ENCODE assay signal across 7 mouse cellular contexts in genomic region chr4:141874601-141875460, GRCm38 (mm10). TPM values are rescaled to one million over a fixed set of nuclear protein-coding genes. Genes with fewer than 3 reads are reported as not detected.
DNase-seq lines count a peak whose midpoint lies in the region; ATAC-seq and TF ChIP-seq lines count a peak whose summit lies in the region.

Efhd2 (minus strand) TSS chr4:141874920.

- peak within 1 kb of the TSS; percentile 87 for H3K9ac ChIP-seq in midbrain, embryonic 11.5 days (ENCODE audit: low read length)

- peak within 1 kb of the TSS; percentile 94 for H3K4me3 ChIP-seq in cortical plate, adult 2 months (ENCODE audit: insufficient read depth, low read length)
- H3K4me3 ChIP-seq in midbrain, embryonic 11.5 days (ENCODE audit: low read depth, low read length), result peak within 1 kb of the TSS; percentile 75

- H3K36me3 ChIP-seq in midbrain, embryonic 11.5 days (ENCODE audit: control insufficient read depth, insufficient read depth, low read length), result no peaks in the 10 kb centered on the region

- no peaks in the 10 kb centered on the region for H3K9me3 ChIP-seq in midbrain, embryonic 11.5 days (ENCODE audit: control insufficient read depth, low read length)

- peak; percentile 96 for ATAC-seq in inflammation-experienced regulatory T-cells, adult 6 months
- ATAC-seq in midbrain, embryonic 11.5 days (ENCODE audit: low FRiP score), result peak; percentile 93

- intact Hi-C loops in gastrocnemius, postnatal 14 days (cut with DNase I; ENCODE audit: low total_unique reads), result no loop called here
- intact Hi-C loops in left cerebral cortex, postnatal 4 days (cut with DNase I), result loop anchor here (5.0 kb wide), 1 partner anchor 77 kb away; no protein-coding TSS in a partner anchor

- H3K27me3 ChIP-seq in midbrain, embryonic 11.5 days (ENCODE audit: control insufficient read depth, insufficient read depth, low read length), result no peaks in the 10 kb centered on the region

- H3K4me2 ChIP-seq in midbrain, embryonic 11.5 days, result peak within 1 kb of the TSS; percentile 87

- peaks cover 6% of the 10 kb centered on the region for H3K4me1 ChIP-seq in cortical plate, adult 2 months (ENCODE audit: control insufficient read depth, insufficient read depth, low read length)
- peaks cover 22% of the 10 kb centered on the region for H3K4me1 ChIP-seq in midbrain, embryonic 11.5 days (ENCODE audit: control insufficient read depth, insufficient read depth, low read length)

- H3K27ac ChIP-seq in cortical plate, adult 2 months (ENCODE audit: insufficient read depth, low read length), result peak within 1 kb of the TSS; percentile 95
- H3K27ac ChIP-seq in midbrain, embryonic 11.5 days (ENCODE audit: low read depth, low read length), result no peak within 1 kb of the TSS

- no peak for TF ChIP-seq CTCF in cortical plate, adult 2 months (IDR thresholded peaks at IDR 0.05; ENCODE audit: extremely low read depth, insufficient read depth, low read length)

- TF ChIP-seq POLR2A in cortical plate, adult 2 months (IDR thresholded peaks at IDR 0.05; ENCODE audit: extremely low read depth, insufficient read depth, low read length), result peak; percentile 70

- WGBS in midbrain, embryonic 11.5 days, result under 1% methylated on average over 71 of the region's 73 CpGs

- peak; percentile 79 to 81 for DNase-seq in adrenal gland, adult 18-20 months (ENCODE audit: low spot score in 2 of 2)
- peak; percentile 86 for DNase-seq in gastrocnemius, postnatal 14 days
- peak; percentile 79 for DNase-seq in left cerebral cortex, postnatal 4 days
- DNase-seq in midbrain, embryonic 11.5 days (ENCODE audit: low spot score, missing footprints), result peak; percentile 97
- DNase-seq in spleen, adult 12 weeks (ENCODE audit: low spot score), result peak; percentile 57

RNA-seq across cellular contexts. Expression of gene Efhd2, which starts in this region (rescaled TPM):
- total RNA-seq in adrenal gland, adult 18-20 months (2021), result 10 to 100 TPM; 26.3 to 28.4 TPM
- 360 and 365 TPM in 2 replicates for polyA plus RNA-seq in cortical plate, adult 2 months (2012; rRNA removed)
- 10 to 100 TPM; 13.8 to 17.6 TPM for total RNA-seq in gastrocnemius, postnatal 14 days (2021)
- polyA plus RNA-seq in inflammation-experienced regulatory T-cells, adult 6 months (2017; shearing (Covaris generic)), result 10 to 100 TPM; 26.9 to 64.6 (median 28.4) TPM
- 10 to 100 TPM; 29.5 to 31.8 TPM for total RNA-seq in left cerebral cortex, postnatal 4 days (2021)
- 34.7 and 36.3 TPM in 2 replicates for polyA plus RNA-seq in midbrain, embryonic 11.5 days (2014; fragmentation: Nextera tagmentation; extraction: Ambion mirVana)
